Mouse (Mus musculus) CD4-positive helper T cell, adult 2 months (primary cell): Measurements from ENCODE around the gene Avpi1.
A peak's percentile ranks its signal among the peaks of the same experiment; 100 is the strongest.

Experiments
- DNase-seq: peaks from one replicate; pipeline ENCODE4 v3.0.0-alpha.2; 2012; ENCODE audit warnings: low read depth, missing footprints, low spot score

Gene Avpi1

DNA sequence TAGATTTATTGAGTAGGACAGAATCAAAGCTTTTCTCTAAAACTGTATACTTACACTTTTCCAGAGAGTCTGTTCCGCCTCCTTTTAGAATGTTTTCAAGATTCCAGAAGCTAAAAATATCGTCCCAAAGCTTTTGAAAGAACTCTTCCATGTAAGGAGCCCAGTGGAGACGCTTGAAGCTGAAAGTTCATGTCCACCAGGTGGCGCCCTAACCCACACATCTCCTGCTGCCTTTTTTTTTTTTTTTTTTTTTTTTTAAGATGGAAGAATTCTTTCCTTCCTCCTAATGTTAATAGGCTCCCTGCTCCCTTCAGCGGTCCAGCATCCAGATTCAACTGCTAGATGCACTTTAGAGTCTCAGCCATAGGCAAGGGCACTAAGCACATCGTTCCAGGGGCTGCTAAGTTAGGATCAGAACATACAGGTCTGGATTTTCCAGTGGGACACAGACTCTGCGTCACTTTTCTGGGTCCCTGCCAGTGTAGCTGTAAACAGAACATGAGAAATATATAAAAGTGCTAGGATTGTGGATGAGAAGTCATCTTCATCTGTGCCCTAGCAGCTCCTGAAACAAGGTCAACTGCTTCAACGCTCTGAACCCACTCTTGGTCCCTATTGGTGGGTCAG lies 15.8 kb upstream of the Avpi1 start:
- DNase-seq, result peak; percentile 80

- no peak for DNase-seq
Observed at GRCm38 (mm10) chr19:42144067-42144466, 15.2 kb upstream of the Avpi1 start.

GRCm38 (mm10) chr19:42142757-42143156 lies 13.9 kb upstream of the Avpi1 start:
- no peak for DNase-seq

GRCm38 (mm10) chr19:42141998-42142397 lies 13.1 kb upstream of the Avpi1 start:
- DNase-seq, result no peak

DNA sequence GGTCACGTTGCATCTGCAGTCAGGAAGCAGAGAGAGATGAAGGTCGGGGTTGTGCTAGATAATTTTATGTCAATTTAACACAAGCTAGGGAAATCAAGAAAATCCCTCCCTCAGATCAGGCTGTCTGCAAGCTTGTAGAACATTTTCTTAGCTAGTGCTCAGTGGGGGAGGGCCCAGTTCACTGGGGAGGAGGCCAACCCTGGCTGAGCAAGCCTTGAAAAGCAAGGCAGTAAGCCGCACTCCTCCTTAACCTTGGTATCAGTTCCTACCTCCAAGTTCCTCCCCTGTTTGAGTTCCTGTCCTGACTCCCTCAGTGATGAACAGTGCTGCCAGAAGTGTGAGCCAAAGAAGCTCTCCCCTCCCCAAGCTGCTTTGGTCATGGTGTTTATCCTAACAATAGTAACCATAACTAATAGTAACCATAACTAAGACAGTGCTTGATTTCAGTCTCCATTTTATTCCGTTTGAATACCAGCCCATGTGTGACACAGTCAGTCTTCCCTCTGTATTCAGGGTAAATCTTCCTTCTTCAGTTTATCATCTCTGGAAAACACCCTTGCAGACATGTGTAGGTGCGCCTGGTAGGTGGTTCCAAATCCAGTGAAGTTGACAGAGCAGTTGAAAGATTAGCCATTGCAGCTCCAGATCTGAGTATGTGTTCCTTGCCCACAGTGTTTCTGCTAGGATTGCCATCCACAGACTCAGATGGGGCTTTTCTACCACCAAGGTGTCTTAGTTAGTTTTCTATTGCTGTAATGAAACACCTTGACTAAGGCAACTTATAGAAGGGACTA lies 11.1 kb upstream of the Avpi1 start:
- DNase-seq, result no peak

GRCm38 (mm10) chr19:42138517-42139285 lies 9.8 kb upstream of the Avpi1 start:
- no peak for DNase-seq

GRCm38 (mm10) chr19:42137167-42137672 lies 8.4 kb upstream of the Avpi1 start:
- DNase-seq, result no peak

- DNase-seq, result no peak
Observed at GRCm38 (mm10) chr19:42136126-42136525, 7.3 kb upstream of the Avpi1 start.

DNA sequence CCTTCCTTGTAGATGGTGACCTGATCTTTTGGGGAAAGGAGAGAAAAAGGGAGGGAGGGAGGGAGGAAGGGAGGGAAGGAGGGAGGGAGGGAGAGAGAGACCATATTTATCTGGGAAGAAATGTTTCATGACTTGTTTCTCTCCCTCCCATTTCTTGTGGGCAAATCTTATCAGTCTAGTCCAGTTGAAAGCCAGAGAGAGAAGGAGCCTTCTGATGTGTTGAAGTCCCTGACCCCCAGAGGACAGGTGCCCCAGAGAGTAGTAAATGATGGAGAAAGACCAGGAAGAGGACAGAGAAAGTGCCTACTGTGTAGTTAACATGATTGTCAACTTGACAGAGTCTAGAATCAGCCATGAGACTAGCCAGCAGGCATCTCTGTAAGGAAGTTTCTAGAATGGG lies 6.2 kb upstream of the Avpi1 start:
- DNase-seq, result no peak

- DNase-seq, result no peak
Observed at GRCm38 (mm10) chr19:42131101-42131500, 2.2 kb upstream of the Avpi1 start.

DNA sequence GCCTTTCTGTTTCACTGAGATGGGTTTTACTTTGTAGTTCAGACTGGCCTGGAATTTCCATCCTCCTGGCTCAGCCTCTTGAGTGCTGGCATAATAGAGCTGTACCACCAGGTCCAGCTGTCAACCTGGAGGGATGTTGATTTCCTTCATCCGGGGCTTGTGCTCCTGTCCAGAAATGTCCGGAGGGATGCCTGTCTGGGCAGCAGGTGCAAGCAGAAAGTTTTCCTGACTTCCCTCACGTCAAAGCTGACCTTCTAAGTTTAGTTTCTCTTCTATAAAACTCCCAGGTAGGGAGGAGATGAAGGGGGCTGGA lies 1.4 kb upstream of the Avpi1 start:
- no peak for DNase-seq

GRCm38 (mm10) chr19:42129509-42130293 lies 842 bp upstream of the Avpi1 start:
- no peak for DNase-seq

GRCm38 (mm10) chr19:42128052-42128740 lies 663 bp downstream of the Avpi1 start:
- peak; percentile 20 for DNase-seq

- no peak for DNase-seq
Observed at GRCm38 (mm10) chr19:42127024-42127423, 1.8 kb downstream of the Avpi1 start.

GRCm38 (mm10) chr19:42126219-42126605 lies 2.6 kb downstream of the Avpi1 start:
- no peak for DNase-seq

GRCm38 (mm10) chr19:42125501-42126218 lies 3.2 kb downstream of the Avpi1 start:
- no peak for DNase-seq

GRCm38 (mm10) chr19:42124684-42125083 lies 4.2 kb downstream of the Avpi1 start:
- no peak for DNase-seq

- no peak for DNase-seq
Observed at GRCm38 (mm10) chr19:42120451-42120850, 8.4 kb downstream of the Avpi1 start.

GRCm38 (mm10) chr19:42118596-42118995 lies 10.3 kb downstream of the Avpi1 start:
- DNase-seq, result no peak

DNA sequence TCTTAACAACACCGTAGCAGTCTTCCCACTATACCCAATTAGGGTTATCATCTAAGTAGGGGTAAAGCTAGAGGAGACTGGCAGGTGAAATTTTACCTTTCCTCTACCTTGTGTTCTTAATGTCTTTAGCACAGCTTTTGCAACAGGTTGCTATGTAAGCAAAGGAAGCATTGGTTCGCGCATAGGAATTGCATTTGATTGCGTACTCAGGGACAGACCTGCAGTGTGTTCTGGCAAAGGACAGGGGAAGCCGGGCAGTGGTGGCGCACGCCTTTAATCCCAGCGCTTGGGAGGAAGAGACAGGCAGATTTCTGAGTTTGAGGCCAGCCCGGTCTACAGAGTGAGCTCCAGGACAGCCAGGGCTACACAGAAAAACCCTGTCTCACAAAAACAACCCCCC lies 10.7 kb downstream of the Avpi1 start:
- DNase-seq, result no peak
